Mouse (Mus musculus) left cerebral cortex, adult 2 months (tissue): ENCODE results near the gene Slc4a2. TPM values are rescaled to one million over a fixed set of nuclear protein-coding genes. Genes with fewer than 3 reads are reported as not detected.
A peak's percentile ranks its signal among the peaks of the same experiment; 100 is the strongest.

Experiments
- DNase-seq, 2 experiments: peaks; one replicate each; pipeline ENCODE4 v3.0.0; 2021 to 2022; ENCODE audit warnings: low spot score in 2 of 2, mixed read lengths in 1 of 2; ENCODE audit errors: extremely low spot score in 1 of 2
- H3K27ac ChIP-seq: fragments of 200-600 bp; 2 replicates; pipeline ENCODE4 v1.8.1; 2022
- H3K4me3 ChIP-seq: fragments of 200-600 bp; 2 replicates; pipeline ENCODE4 v1.8.1; 2022
- CTCF ChIP-seq: fragments of 200-600 bp; IDR thresholded peaks from 2 replicates; pipeline ENCODE4 v1.8.1; 2022; ENCODE audit warnings: antibody characterized with exemption, mild to moderate bottlenecking, moderate library complexity
- intact Hi-C: fragments of 180-260 bp; cut with DNase I; formaldehyde crosslinking; loops from one replicate; pipeline ENCODE4 v1.15.1; 2025
- total RNA-seq, 2 experiments: library from RNA; stranded (reverse); gene quantifications; 2 replicates each; pipeline ENCODE4 v1.2.3; 2021

The Slc4a2 gene
- total RNA-seq, 2 experiments from 2014 or later, result 31.0 to 33.8 TPM

- Histone ChIP-seq H3K4me3 (no peak overlapping the region), H3K27ac (no peak overlapping the region)
- no peak for TF ChIP-seq CTCF
- DNase-seq, result no peak
- intact Hi-C loops, result loop anchor here (5.0 kb wide), 1 partner anchor 73 kb away; no protein-coding TSS in a partner anchor
These were observed 24.0 kb upstream of the Slc4a2 start for GRCm38 (mm10) chr5:24399686-24400085.

GRCm38 (mm10) chr5:24400362-24400761, 23.3 kb upstream of the Slc4a2 start:
- H3K4me3 ChIP-seq, result no peak overlapping the region
- intact Hi-C loops, result no loop called here
- no peak overlapping the region for H3K27ac ChIP-seq
- DNase-seq, result no peak
- no peak for TF ChIP-seq CTCF

GRCm38 (mm10) chr5:24400911-24401605, 22.6 kb upstream of the Slc4a2 start:
- DNase-seq, result no peak
- intact Hi-C loops, result no loop called here
- Histone ChIP-seq H3K27ac (no peak overlapping the region), H3K4me3 (no peak overlapping the region)
- no peak for TF ChIP-seq CTCF

- TF ChIP-seq CTCF, result no peak
These were observed 21.7 kb upstream of the Slc4a2 start for GRCm38 (mm10) chr5:24401969-24402368.

GRCm38 (mm10) chr5:24404594-24405360, 18.9 kb upstream of the Slc4a2 start:
- Histone ChIP-seq H3K4me3 (no peak overlapping the region), H3K27ac (peak overlapping the region; percentile 55)
- intact Hi-C loops, result no loop called here
- TF ChIP-seq CTCF, result no peak
- DNase-seq, result no peak

More at GRCm38 (mm10) chr5:24401969-24402368, 21.7 kb upstream of the Slc4a2 start:
- Histone ChIP-seq H3K4me3 (no peak overlapping the region), H3K27ac (no peak overlapping the region)
- no peak for DNase-seq
- intact Hi-C loops, result no loop called here

GRCm38 (mm10) chr5:24405389-24405876, 18.2 kb upstream of the Slc4a2 start:
- H3K4me3 ChIP-seq, result no peak overlapping the region
- DNase-seq, result no peak
- intact Hi-C loops, result no loop called here
- H3K27ac ChIP-seq, result peak overlapping the region; percentile 55
- no peak for TF ChIP-seq CTCF

GRCm38 (mm10) chr5:24408651-24409050, 15.0 kb upstream of the Slc4a2 start:
- intact Hi-C loops, result no loop called here
- no peak for DNase-seq
- TF ChIP-seq CTCF, result no peak

GRCm38 (mm10) chr5:24409466-24409865, 14.2 kb upstream of the Slc4a2 start:
- DNase-seq, result no peak
- H3K27ac ChIP-seq, result no peak overlapping the region
- intact Hi-C loops, result no loop called here
- no peak for TF ChIP-seq CTCF
- H3K4me3 ChIP-seq, result no peak overlapping the region

More at GRCm38 (mm10) chr5:24408651-24409050, 15.0 kb upstream of the Slc4a2 start:
- Histone ChIP-seq H3K4me3 (no peak overlapping the region), H3K27ac (peak overlapping the region; percentile 36; the same call in 1 of the 2 replicates)

- TF ChIP-seq CTCF, result no peak
- Histone ChIP-seq H3K27ac (no peak overlapping the region), H3K4me3 (no peak overlapping the region)
- DNase-seq, result no peak
- intact Hi-C loops, result no loop called here
These were observed 11.6 kb upstream of the Slc4a2 start for GRCm38 (mm10) chr5:24412063-24412462.

- intact Hi-C loops, result no loop called here
- no peak for DNase-seq
- no peak within 1 kb of the TSS for H3K27ac ChIP-seq
- TF ChIP-seq CTCF, result no peak
- H3K4me3 ChIP-seq, result no peak within 1 kb of the TSS
These were observed 10.5 kb upstream of the Slc4a2 start, which contains the start of gene Asic3 for GRCm38 (mm10) chr5:24413042-24413693. TSS of gene Asic3 (plus strand) at chr5:24413392.

GRCm38 (mm10) chr5:24413938-24414337, 9.7 kb upstream of the Slc4a2 start:
- no peak for TF ChIP-seq CTCF

More at GRCm38 (mm10) chr5:24413938-24414337, 9.7 kb upstream of the Slc4a2 start:
- DNase-seq, result no peak
- intact Hi-C loops, result no loop called here
- H3K27ac ChIP-seq, result no peak overlapping the region
- no peak overlapping the region for H3K4me3 ChIP-seq
